Mouse (Mus musculus) heart, embryonic 14.5 days (tissue): ENCODE data around the gene Ntm. TPM values are rescaled to one million over a fixed set of nuclear protein-coding genes. Genes with fewer than 3 reads are reported as not detected.

Experiments used
- ATAC-seq: fragments of 200-750 bp; cut with Nextera tagmentation; 2 replicates; pipeline ENCODE4 v1.8.0; 2017; ENCODE audit warnings: low read depth, moderate TSS enrichment; ENCODE audit not compliant: insufficient number of reproducible peaks, insufficient read depth, low FRiP score
- H3K27ac ChIP-seq, 2 experiments: fragments of 200-500 bp in 1 of 2; fragments of 300-500 bp in 1 of 2; sonication (generic) in 1 of 2; replicated peaks in 1 of 2; 2 replicates each; pipeline ENCODE4 v1.5.1; 2012 to 2014; ENCODE audit warnings: low read depth in 2 of 2, low read length in 2 of 2, control low read depth in 1 of 2, mild to moderate bottlenecking in 1 of 2, mixed read lengths in 1 of 2; ENCODE audit not compliant: control insufficient read depth in 1 of 2, insufficient read depth in 1 of 2
- H3K27me3 ChIP-seq: fragments of 300-500 bp; sonication (generic); 2 replicates; pipeline ENCODE4 v1.6.1; 2014; ENCODE audit warnings: mild to moderate bottlenecking, low read length, control low read depth; ENCODE audit not compliant: control insufficient read depth, insufficient read depth
- H3K36me3 ChIP-seq: fragments of 300-500 bp; sonication (generic); 2 replicates; pipeline ENCODE4 v1.6.1; 2014; ENCODE audit warnings: mild to moderate bottlenecking, control low read depth, low read length, mixed read lengths; ENCODE audit not compliant: control insufficient read depth, insufficient read depth
- H3K4me1 ChIP-seq, 2 experiments: fragments of 200-500 bp in 1 of 2; fragments of 300-500 bp in 1 of 2; sonication (generic) in 1 of 2; 2 replicates each; pipeline ENCODE4 v1.6.1; 2012 to 2014; ENCODE audit warnings: low read length in 2 of 2, control low read depth in 1 of 2, mixed read lengths in 1 of 2; ENCODE audit not compliant: control insufficient read depth in 2 of 2, insufficient read depth in 2 of 2
- H3K4me2 ChIP-seq: fragments of 300-500 bp; sonication (generic); 2 replicates; pipeline ENCODE4 v1.6.1; 2014; ENCODE audit warnings: mild to moderate bottlenecking, low read length
- H3K4me3 ChIP-seq, 2 experiments: fragments of 200-500 bp in 1 of 2; fragments of 300-500 bp in 1 of 2; sonication (generic) in 1 of 2; 2 replicates each; pipeline ENCODE4 v1.5.1; 2012 to 2014; ENCODE audit warnings: low read length in 2 of 2, mild to moderate bottlenecking in 2 of 2, control low read depth in 1 of 2, low read depth in 1 of 2, moderate library complexity in 1 of 2; ENCODE audit not compliant: control insufficient read depth in 1 of 2, insufficient read depth in 1 of 2
- H3K9ac ChIP-seq: fragments of 300-500 bp; sonication (generic); 2 replicates; pipeline ENCODE4 v1.6.1; 2014; ENCODE audit warnings: mild to moderate bottlenecking, low read length
- H3K9me3 ChIP-seq: fragments of 300-500 bp; sonication (generic); 2 replicates; pipeline ENCODE4 v1.6.1; 2016; ENCODE audit warnings: low read length, control low read depth; ENCODE audit not compliant: control insufficient read depth
- WGBS: fragments of 180-500 bp; shearing (Covaris S2); extraction: QIAGEN DNeasy Blood & Tissue Kit; methylation state at CpG from one replicate; pipeline ENCODE4 v1.1.7; 2014; 5-methylcytosine and 5-hydroxymethylcytosine counted together
- polyA plus RNA-seq: library from polyadenylated mRNA; unstranded; fragments of >200 nt; fragmentation: Nextera tagmentation; extraction: Ambion mirVana; gene quantifications from 2 replicates; pipeline ENCODE4 v1.2.1, GENCODE M21; 2014

Ntm gene
- polyA plus RNA-seq, 1 experiment from 2014 or later, result 44.4 TPM

DNA sequence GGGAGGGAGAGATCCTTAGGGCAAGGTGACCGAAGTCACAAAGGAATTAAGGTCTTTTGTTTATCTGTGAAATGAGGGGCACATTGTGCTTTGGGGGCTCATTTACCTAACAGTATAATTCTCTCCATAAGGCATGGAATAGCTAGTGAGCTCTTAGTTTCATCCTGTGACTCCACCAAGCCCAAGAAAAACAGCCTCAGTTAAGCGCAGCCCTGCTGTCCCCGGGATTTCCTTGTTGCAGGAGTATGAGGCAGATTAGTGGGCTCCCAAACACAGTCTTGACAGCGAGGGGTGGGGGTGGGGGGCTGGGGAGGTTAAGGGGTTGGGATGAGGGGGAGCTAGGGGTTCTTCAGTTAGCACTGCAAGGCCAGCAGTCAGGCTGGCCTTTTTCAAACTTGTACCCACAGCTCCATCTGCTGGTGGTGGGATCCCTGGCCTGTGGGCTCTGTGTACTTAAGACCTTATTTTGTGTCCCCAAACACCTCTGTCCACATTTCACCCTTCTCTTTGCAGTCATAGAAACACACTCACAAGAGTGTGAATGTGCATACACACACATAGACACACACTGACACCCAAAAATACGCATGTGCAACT lies 504.9 kb downstream of the Ntm start:
- no peak for ATAC-seq
- no peaks in the 10 kb centered on the region for H3K36me3 ChIP-seq
- H3K27me3 ChIP-seq, result no peaks in the 10 kb centered on the region
- no peak overlapping the region for H3K9ac ChIP-seq
- no peaks in the 10 kb centered on the region for H3K9me3 ChIP-seq
- H3K4me3 ChIP-seq, result no peak overlapping the region
- 8% methylated on average over 5 of the region's 5 CpGs for WGBS
- H3K27ac ChIP-seq, result no peak overlapping the region
- no peak overlapping the region; the same call in 1 of the 2 replicates for H3K4me2 ChIP-seq
- peaks cover 5 to 16% of the 10 kb centered on the region in 2 experiments; a peak in 3 of 4 replicates for H3K4me1 ChIP-seq

DNA sequence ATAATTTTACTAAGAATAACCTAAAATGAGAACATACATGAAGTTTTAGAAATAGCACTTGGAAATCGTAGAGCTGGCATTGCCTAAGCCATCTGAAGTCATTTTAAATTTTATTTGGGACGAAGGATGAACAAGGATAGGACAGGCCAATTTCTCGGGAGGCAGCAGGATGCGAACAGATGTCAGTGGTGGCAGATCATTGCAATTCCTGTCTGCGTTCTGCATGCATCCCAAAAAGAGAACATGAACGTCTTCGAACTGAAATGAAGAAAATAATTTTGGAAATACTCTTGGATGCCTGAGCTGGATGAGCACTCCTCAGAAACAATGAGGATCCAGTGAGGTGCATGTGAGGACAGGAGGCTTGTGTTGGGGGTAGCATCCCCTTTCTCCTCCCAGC lies 506.9 kb downstream of the Ntm start:
- H3K9ac ChIP-seq, result no peak overlapping the region
- no peak overlapping the region for H3K4me2 ChIP-seq
- ATAC-seq, result no peak
- H3K4me1 ChIP-seq, result peaks cover 5 to 22% of the 10 kb centered on the region in 2 experiments
- no peak overlapping the region for H3K4me3 ChIP-seq
- H3K36me3 ChIP-seq, result no peaks in the 10 kb centered on the region
- H3K27me3 ChIP-seq, result no peaks in the 10 kb centered on the region
- 85% methylated on average over 7 of the region's 7 CpGs for WGBS
- no peaks in the 10 kb centered on the region for H3K9me3 ChIP-seq
- H3K27ac ChIP-seq, result no peak overlapping the region

DNA sequence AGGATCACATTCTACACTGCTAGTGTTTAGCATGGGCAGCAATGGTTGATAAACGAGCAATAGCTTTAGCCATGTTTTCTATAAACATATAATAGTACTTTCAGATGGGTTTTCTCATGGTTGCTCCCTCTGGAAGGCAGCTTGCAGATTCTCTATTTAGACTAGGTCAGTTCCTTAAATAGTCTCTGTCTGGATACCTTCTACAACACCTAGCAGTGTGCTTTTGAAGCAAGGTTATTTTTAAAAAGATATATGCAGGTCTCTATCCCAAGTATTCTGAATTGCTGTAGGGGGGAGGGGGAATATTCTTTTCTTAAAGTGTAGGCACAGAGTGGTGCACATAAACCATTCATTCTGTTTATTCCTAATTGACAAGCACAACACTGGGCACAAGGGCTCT lies 511.7 kb downstream of the Ntm start:
- H3K4me2 ChIP-seq, result 0 out of 2 replicates have a peak overlapping the region, but pooled peaks have one; percentile 11
- no peak; the same call in 1 of the 2 replicates for ATAC-seq
- no peak overlapping the region for H3K4me3 ChIP-seq
- no peaks in the 10 kb centered on the region for H3K36me3 ChIP-seq
- H3K9me3 ChIP-seq, result no peaks in the 10 kb centered on the region
- 0 out of 2 replicates have a peak, but pooled peaks cover 2% of the 10 kb centered on the region for H3K27me3 ChIP-seq
- WGBS, result 45% methylated on average over 1 of the region's 1 CpGs
- no peak overlapping the region for H3K9ac ChIP-seq
- peak overlapping the region; percentile 55 to 59; a peak in 2 of 4 replicates for H3K27ac ChIP-seq
- H3K4me1 ChIP-seq, result peaks cover 0 to 8% of the 10 kb centered on the region in 2 experiments; a peak in 1 of 4 replicates

DNA sequence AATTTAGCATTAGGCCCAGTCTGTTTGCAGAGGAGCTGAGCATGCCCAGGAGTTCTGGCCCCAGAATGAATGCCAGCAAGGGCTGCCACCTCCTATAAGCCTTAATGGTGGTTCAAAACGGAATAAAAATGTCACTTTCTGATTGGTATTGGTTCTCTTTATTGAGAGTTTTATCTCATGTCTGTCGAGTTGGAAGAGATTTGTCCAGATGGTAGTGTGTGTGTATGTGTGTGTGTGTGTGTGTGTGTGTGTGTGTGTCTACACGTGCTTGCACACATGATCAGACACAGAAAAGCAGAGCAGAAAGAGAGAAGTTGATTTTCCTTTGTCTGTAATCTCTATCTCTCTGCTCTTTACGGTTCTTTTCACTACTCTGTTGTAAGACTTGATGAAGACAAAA lies 518.9 kb downstream of the Ntm start:
- H3K9ac ChIP-seq, result no peak overlapping the region
- WGBS, result 63% methylated on average over 4 of the region's 4 CpGs
- H3K9me3 ChIP-seq, result no peaks in the 10 kb centered on the region
- H3K27me3 ChIP-seq, result peaks cover 1% of the 10 kb centered on the region; the same call in 1 of the 2 replicates
- H3K36me3 ChIP-seq, result no peaks in the 10 kb centered on the region
- H3K4me2 ChIP-seq, result no peak overlapping the region
- no peaks in the 10 kb centered on the region for H3K4me1 ChIP-seq
- H3K4me3 ChIP-seq, result no peak overlapping the region
- H3K27ac ChIP-seq, result no peak overlapping the region
- no peak for ATAC-seq

DNA sequence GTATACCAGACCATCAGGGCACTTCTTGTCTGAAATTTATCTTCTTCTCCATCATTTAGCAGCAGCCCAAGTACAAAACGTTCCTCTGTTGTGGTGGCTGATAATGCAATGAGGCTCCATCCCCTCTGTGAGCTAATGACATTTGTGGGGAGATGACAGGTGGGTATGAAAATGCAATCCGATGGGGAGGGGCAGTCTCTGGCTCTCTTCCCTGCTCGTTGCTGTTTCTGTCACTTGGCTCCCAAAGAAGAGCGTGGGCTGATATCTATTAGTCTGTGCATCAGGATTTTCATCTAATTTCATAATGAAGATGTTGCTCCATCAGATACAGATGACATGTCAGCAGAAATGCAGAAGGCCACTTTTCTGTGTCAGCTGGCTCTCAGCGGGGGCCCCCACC lies 523.5 kb downstream of the Ntm start:
- no peak overlapping the region for H3K27ac ChIP-seq
- peaks cover 3% of the 10 kb centered on the region; the same call in 1 of the 2 replicates for H3K27me3 ChIP-seq
- H3K4me3 ChIP-seq, result no peak overlapping the region
- ATAC-seq, result no peak
- WGBS, result 53% methylated on average over 5 of the region's 5 CpGs
- no peaks in the 10 kb centered on the region for H3K36me3 ChIP-seq
- no peaks in the 10 kb centered on the region for H3K4me1 ChIP-seq
- no peaks in the 10 kb centered on the region for H3K9me3 ChIP-seq
- no peak overlapping the region for H3K9ac ChIP-seq
- H3K4me2 ChIP-seq, result no peak overlapping the region

DNA sequence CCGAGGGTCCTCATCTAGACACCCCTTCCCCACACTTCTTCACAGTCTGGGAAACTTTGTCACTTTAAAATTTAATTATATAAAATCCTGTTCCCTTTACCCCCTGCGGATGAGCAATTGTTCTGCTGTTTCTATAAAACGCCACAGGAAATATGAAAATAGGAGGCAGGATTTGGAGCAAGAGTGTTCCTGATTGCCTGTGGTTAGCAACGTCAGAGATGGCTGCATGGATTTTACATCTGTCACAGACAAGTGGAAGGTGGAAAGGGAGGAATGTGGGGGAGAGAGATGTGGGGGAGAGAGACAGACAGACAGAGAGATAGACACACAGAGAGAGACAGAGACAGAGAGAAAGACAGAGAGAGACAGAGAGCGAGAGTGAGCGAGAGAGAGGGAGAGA lies 528.3 kb downstream of the Ntm start:
- ATAC-seq, result no peak
- Histone ChIP-seq H3K9ac (no peak overlapping the region), H3K9me3 (no peaks in the 10 kb centered on the region), H3K4me2 (0 out of 2 replicates have a peak overlapping the region, but pooled peaks have one; percentile 7), H3K4me3 (no peak overlapping the region), H3K27me3 (peaks cover 26% of the 10 kb centered on the region), H3K36me3 (no peaks in the 10 kb centered on the region), H3K4me1 (peaks cover 8 to 11% of the 10 kb centered on the region in 2 experiments), H3K27ac (no peak overlapping the region)
- 35% methylated on average over 6 of the region's 6 CpGs for WGBS

DNA sequence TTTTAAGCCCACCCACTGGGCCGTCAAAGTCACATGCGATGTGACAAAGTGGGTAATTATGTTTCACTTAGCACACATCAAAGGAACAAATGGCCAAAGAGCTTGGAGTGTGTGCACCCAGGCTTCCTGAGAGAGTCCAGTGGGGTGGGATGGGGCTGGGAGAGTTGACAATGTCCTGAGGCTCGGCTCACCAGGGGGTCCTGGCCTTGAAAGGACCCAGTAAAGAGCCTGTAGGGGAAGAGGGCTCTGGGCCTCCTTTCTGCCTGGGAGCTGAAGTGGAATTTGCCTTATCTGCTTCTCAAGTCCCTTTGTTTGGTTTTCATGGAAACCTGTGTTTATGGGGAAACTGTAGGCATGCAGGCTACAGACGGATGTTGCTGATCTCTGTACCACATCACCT lies 529.0 kb downstream of the Ntm start:
- no peak for ATAC-seq
- 6% methylated on average over 4 of the region's 4 CpGs for WGBS
- Histone ChIP-seq H3K27ac (no peak overlapping the region), H3K4me1 (peaks cover 8 to 11% of the 10 kb centered on the region in 2 experiments), H3K36me3 (no peaks in the 10 kb centered on the region), H3K27me3 (peaks cover 31% of the 10 kb centered on the region), H3K9ac (no peak overlapping the region), H3K9me3 (no peaks in the 10 kb centered on the region), H3K4me3 (no peak overlapping the region), H3K4me2 (0 out of 2 replicates have a peak overlapping the region, but pooled peaks have one; percentile 7)

DNA sequence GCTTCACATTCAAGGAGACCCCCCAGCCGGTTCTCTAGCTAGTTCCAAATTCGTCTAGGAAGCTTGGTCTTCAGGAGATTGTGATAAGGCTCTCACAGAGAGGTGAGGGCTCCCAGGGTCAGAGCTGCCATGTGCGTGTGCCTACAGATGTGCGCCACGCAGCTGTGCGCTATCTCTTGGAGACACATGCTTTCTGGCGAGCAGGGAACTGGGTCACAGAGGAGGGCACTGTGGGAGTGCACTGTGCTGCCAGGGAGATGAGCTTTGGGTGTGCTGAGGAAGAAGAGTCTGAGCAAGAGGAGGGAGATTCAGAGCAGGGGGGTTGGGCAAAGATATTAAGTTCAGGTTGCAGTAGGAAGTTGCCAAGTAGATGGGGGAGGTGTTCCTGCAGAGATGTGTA lies 529.8 kb downstream of the Ntm start:
- H3K36me3 ChIP-seq, result no peaks in the 10 kb centered on the region
- H3K9ac ChIP-seq, result no peak overlapping the region
- H3K4me1 ChIP-seq, result peaks cover 8 to 11% of the 10 kb centered on the region in 2 experiments
- no peak overlapping the region for H3K4me2 ChIP-seq
- H3K27me3 ChIP-seq, result peaks cover 31% of the 10 kb centered on the region
- no peak for ATAC-seq
- H3K27ac ChIP-seq, result no peak overlapping the region
- no peaks in the 10 kb centered on the region for H3K9me3 ChIP-seq
- H3K4me3 ChIP-seq, result no peak overlapping the region
- WGBS, result 13% methylated on average over 7 of the region's 7 CpGs
